In the genomic region with DNA sequence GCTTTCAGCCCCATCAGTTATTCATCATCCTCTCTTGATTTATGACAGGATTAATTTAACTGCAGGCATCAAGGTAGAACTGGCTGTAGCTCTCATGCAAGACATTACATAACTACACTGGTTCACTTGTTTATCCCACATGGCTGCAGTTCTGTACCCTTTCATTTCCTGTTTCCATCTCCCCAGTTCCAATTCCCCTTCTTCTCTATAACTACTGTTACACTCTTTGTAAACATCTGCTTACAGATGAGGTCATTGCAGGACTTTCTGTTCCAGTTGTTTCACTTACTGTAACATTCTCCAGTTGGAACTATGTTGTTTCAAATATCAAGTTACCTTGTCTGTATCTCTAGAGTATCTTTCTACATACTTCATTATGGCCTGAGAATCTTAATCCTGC, we compare ENCODE assay signal across 15 mouse cellular contexts.
"Had no signal": no experiment of that assay in that cellular context is flagged by ENCODE, and none has a peak within 500 bp of the region (broad histone marks: within the 10 kb centered on the region; RNA-seq: fewer than 3 reads in every experiment).

No protein-coding gene starts in this region.

- H3K27me3 ChIP-seq: neural tube, embryonic 15.5 days; stomach, embryonic 15.5 days had no signal

- H3K4me1 ChIP-seq: neural tube, embryonic 15.5 days; stomach, embryonic 15.5 days had no signal

- H3K4me2 ChIP-seq: neural tube, embryonic 15.5 days; stomach, embryonic 15.5 days had no signal

- DNase-seq: retina, postnatal 1 day; right cerebral cortex, adult 18-20 months; right cerebral cortex, postnatal 14 days; right cerebral cortex, postnatal 25 days; right cerebral cortex, postnatal 4 days; spleen, adult 18-20 months; thymus, adult 18-20 months; thymus, adult 2 months; thymus, postnatal 14 days; thymus, postnatal 25 days; thymus, postnatal 36 days; thymus, postnatal 4 days had no signal

- H3K9ac ChIP-seq: neural tube, embryonic 15.5 days; stomach, embryonic 15.5 days had no signal

- H3K9me3 ChIP-seq: neural tube, embryonic 15.5 days; stomach, embryonic 15.5 days had no signal

- H3K4me3 ChIP-seq: neural tube, embryonic 15.5 days; stomach, embryonic 15.5 days had no signal

- H3K36me3 ChIP-seq: neural tube, embryonic 15.5 days; stomach, embryonic 15.5 days had no signal

- H3K27ac ChIP-seq: neural tube, embryonic 15.5 days; stomach, embryonic 15.5 days; stomach, postnatal 0 days had no signal
